Mouse (Mus musculus) spleen, adult 2 months (tissue): ENCODE results near the gene Ugt1a7c. TPM values are rescaled to one million over a fixed set of nuclear protein-coding genes. Genes with fewer than 3 reads are reported as not detected.

Experiments
- DNase-seq, 2 experiments: peaks; one replicate each; pipeline versions ENCODE4 v3.0.0 to v3.0.0-alpha.2; 2012 to 2021; ENCODE audit warnings: low spot score in 2 of 2, low read depth in 1 of 2
- H3K27ac ChIP-seq: fragments of 200-500 bp; 2 replicates; pipeline ENCODE4 v1.5.1; 2012; ENCODE audit warnings: low read length, inconsistent platforms; ENCODE audit not compliant: insufficient read depth
- H3K27me3 ChIP-seq: fragments of 200-500 bp; 2 replicates; pipeline ENCODE4 v1.6.1; 2012; ENCODE audit warnings: mild to moderate bottlenecking, moderate library complexity, low read length, inconsistent platforms; ENCODE audit not compliant: control insufficient read depth, insufficient read depth
- H3K36me3 ChIP-seq: fragments of 200-500 bp; 2 replicates; pipeline ENCODE4 v1.6.1; 2012; ENCODE audit warnings: mild to moderate bottlenecking, low read length, inconsistent platforms; ENCODE audit not compliant: control insufficient read depth, insufficient read depth
- H3K4me1 ChIP-seq: fragments of 200-500 bp; 2 replicates; pipeline ENCODE4 v1.6.1; 2011; ENCODE audit warnings: inconsistent platforms; ENCODE audit not compliant: control insufficient read depth, insufficient read depth, insufficient read length
- H3K4me3 ChIP-seq: fragments of 200-500 bp; 2 replicates; pipeline ENCODE4 v1.5.1; 2011; ENCODE audit warnings: mild to moderate bottlenecking, inconsistent platforms; ENCODE audit not compliant: insufficient read depth, insufficient read length; ENCODE audit errors: extremely low read depth
- CTCF ChIP-seq: fragments of 200-500 bp; IDR thresholded peaks from 2 replicates; pipeline ENCODE4 v1.5.1; 2011; ENCODE audit warnings: mild to moderate bottlenecking, inconsistent platforms; ENCODE audit not compliant: insufficient read depth, insufficient read length, insufficient replicate concordance; ENCODE audit errors: extremely low read depth
- POLR2A ChIP-seq: fragments of 200-500 bp; IDR thresholded peaks from 2 replicates; pipeline ENCODE4 v1.6.1; 2011; ENCODE audit warnings: low read depth, low read length, inconsistent platforms
- WGBS: fragments of 180-500 bp; shearing (Covaris S2); methylation state at CpG from one replicate; pipeline ENCODE4 v1.1.7; 2018; 5-methylcytosine and 5-hydroxymethylcytosine counted together
- polyA plus RNA-seq: library from polyadenylated mRNA; depleted of rRNA; stranded (reverse); fragments of >200 nt; gene quantifications from 2 replicates; pipeline ENCODE4 v1.2.3, GENCODE M21; 2012; rRNA removed

Gene Ugt1a7c
- polyA plus RNA-seq, 1 experiment, result 1.5 TPM

DNA sequence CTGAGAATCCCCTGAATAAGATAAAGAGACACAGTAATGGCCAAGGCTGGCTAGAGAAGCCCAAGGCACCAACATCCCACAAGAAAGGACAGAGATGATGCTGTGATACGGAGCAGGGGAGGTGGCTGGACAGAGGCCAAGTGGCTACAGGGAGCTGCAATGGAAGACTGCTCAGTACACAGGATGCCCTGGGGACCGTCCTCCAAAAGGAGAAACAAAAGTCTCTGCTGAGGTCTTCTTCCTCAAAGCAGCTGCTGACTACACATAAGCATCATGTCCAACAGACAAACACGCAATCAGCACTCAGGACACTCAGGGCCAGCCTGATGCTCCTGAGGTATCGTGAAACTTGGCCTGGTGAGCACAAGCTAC, 170.0 kb downstream of the Ugt1a7c start:
- WGBS, result 74% methylated on average over 4 of the region's 4 CpGs
- H3K36me3 ChIP-seq, result peaks cover 68% of the 10 kb centered on the region
- TF ChIP-seq CTCF (no peak), POLR2A (no peak)
- no peaks in the 10 kb centered on the region for H3K27me3 ChIP-seq
- H3K27ac ChIP-seq, result no peak overlapping the region
- peaks cover 3% of the 10 kb centered on the region; the same call in 1 of the 2 replicates for H3K4me1 ChIP-seq
- no peak for DNase-seq
- H3K4me3 ChIP-seq, result no peak overlapping the region

DNA sequence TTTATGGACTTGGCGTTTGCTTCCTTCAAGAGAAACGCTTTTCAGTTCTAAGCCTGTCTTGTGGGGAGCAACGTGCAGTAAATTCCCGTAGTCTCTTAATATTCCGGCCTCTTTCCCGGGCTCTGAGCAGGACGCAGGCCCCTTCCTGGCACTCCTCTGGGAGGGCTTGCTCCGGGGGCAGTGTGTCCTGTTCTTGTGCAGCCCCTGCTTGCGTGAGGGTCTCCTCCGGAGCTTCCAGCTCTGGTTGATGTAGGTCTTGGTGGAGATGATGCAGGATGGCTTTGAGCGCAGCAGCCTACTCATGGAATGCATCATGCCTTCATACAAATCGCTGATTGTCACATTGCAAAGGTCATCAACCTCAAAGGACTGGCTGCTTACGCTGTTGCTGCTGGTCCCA, 171.3 kb downstream of the Ugt1a7c start:
- 90% methylated on average over 13 of the region's 13 CpGs for WGBS
- no peak for TF ChIP-seq POLR2A
- TF ChIP-seq CTCF, result no peak
- DNase-seq, result no peak
- no peak overlapping the region for H3K4me3 ChIP-seq
- no peak overlapping the region for H3K27ac ChIP-seq
- peaks cover 70% of the 10 kb centered on the region for H3K36me3 ChIP-seq
- no peaks in the 10 kb centered on the region for H3K4me1 ChIP-seq
- H3K27me3 ChIP-seq, result no peaks in the 10 kb centered on the region

DNA sequence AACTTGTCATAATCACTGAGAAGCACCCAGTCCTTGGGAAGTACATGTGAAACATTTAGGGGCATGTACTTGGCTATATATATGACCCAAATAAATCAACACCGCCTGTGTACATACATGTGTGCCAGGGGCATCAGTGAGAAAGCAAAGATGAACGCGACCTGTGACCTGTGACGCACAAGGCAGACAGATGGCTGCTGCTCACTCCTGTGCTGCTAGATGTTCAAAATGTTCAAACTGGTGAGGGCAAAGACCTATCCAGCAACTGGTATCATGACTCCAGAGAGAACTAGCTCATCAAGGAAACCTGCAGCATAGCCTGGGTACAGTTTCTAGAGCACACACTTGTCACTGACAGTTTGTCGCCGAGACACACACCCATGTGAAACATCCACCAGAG, 172.6 kb downstream of the Ugt1a7c start:
- no peak for TF ChIP-seq POLR2A
- TF ChIP-seq CTCF, result no peak
- Histone ChIP-seq H3K36me3 (peaks cover 70% of the 10 kb centered on the region), H3K4me1 (no peaks in the 10 kb centered on the region), H3K27me3 (no peaks in the 10 kb centered on the region), H3K4me3 (no peak overlapping the region), H3K27ac (no peak overlapping the region)
- no peak for DNase-seq
- WGBS, result 94% methylated on average over 6 of the region's 6 CpGs

DNA sequence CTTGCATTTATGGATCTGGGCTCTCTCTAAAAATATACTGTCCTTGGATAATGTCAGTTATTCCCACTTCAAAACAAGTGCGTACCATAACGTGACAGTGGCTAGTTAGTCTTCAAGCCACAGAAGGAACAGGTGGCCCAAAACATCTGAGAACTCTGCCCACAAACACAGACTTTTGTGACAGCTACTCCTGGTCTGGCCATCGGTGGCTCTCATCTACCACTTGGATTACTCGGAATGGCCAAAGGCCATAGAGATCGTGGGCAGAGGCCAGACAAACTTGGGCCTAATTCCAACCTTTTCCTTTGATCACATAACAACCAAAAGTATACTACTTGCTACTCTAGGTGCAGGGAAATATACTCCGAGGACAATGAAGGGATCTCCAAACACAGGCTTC, 173.2 kb downstream of the Ugt1a7c start:
- TF ChIP-seq POLR2A (no peak), CTCF (no peak)
- Histone ChIP-seq H3K27me3 (no peaks in the 10 kb centered on the region), H3K36me3 (peaks cover 67% of the 10 kb centered on the region), H3K27ac (no peak overlapping the region), H3K4me1 (no peaks in the 10 kb centered on the region), H3K4me3 (no peak overlapping the region)
- no peak for DNase-seq
- 81% methylated on average over 6 of the region's 6 CpGs for WGBS

Other genes with a start within 250 kb of the Ugt1a7c start
- gene Dgkd, start 241.8 kb upstream of the Ugt1a7c start, polyA plus RNA-seq, result 62.4 and 69.4 TPM in 2 replicates
- gene Usp40, start 86.5 kb upstream of the Ugt1a7c start, polyA plus RNA-seq, result 3.3 TPM in 2 replicates
- gene Ugt1a10, start 39.7 kb upstream of the Ugt1a7c start, polyA plus RNA-seq, result not detected in 2 replicates
- not detected in 2 replicates for gene Ugt1a9, start 24.3 kb upstream of the Ugt1a7c start, polyA plus RNA-seq
- not detected in 2 replicates for gene Ugt1a8, start 7.2 kb upstream of the Ugt1a7c start, polyA plus RNA-seq
- 0.29 and 0.90 TPM in 2 replicates for gene Ugt1a6b, start 8.2 kb downstream of the Ugt1a7c start, polyA plus RNA-seq
- 0.44 and 1.0 TPM in 2 replicates for gene Ugt1a6a, start 39.7 kb downstream of the Ugt1a7c start, polyA plus RNA-seq
- not detected in 2 replicates for gene Ugt1a5, start 71.0 kb downstream of the Ugt1a7c start, polyA plus RNA-seq
- gene Ugt1a2, start 105.5 kb downstream of the Ugt1a7c start, polyA plus RNA-seq, result 0.13 and 0.15 TPM in 2 replicates
- 1.3 and 2.3 TPM in 2 replicates for gene Dnajb3, start 110.7 kb downstream of the Ugt1a7c start, polyA plus RNA-seq
- gene Ugt1a1, start 116.9 kb downstream of the Ugt1a7c start, polyA plus RNA-seq, result 0.22 TPM in 1 of 2 replicates, not detected in the other
- 0.23 and 0.42 TPM in 2 replicates for gene Mroh2a, start 131.9 kb downstream of the Ugt1a7c start, polyA plus RNA-seq
- gene Hjurp, start 182.6 kb downstream of the Ugt1a7c start, polyA plus RNA-seq, result 33.6 and 47.2 TPM in 2 replicates
- not detected in 2 replicates for gene Trpm8, start 182.6 kb downstream of the Ugt1a7c start, polyA plus RNA-seq